Mouse (Mus musculus): ENCODE data around the gene Syndig1l. TPM values are rescaled to one million over a fixed set of nuclear protein-coding genes. Genes with fewer than 3 reads are reported as not detected.

Syndig1l gene
- polyA plus RNA-seq (2016; fragmentation: Nextera tagmentation; extraction: Ambion mirVana): 0.10 and 0.15 TPM in 2 replicates

- peak within 1 kb of the TSS; percentile 64 for H3K4me3 ChIP-seq
- H3K36me3 ChIP-seq (replicated peaks): no peaks in the 10 kb centered on the region
- H3K27ac ChIP-seq: no peak within 1 kb of the TSS; the same call in 1 of the 2 replicates
- peaks cover 66% of the 10 kb centered on the region for H3K27me3 ChIP-seq (ENCODE audit: poor library complexity, severe bottlenecking)
- peaks cover 11% of the 10 kb centered on the region for H3K4me1 ChIP-seq
- no peaks in the 10 kb centered on the region for H3K9me3 ChIP-seq
- WGBS: under 1% methylated on average over 78 of the region's 79 CpGs
- peak; percentile 77 for DNase-seq (ENCODE audit: extremely low spot score, low spot score)
Measured at GRCm38 (mm10) chr12:84698319-84699081, at the start of gene Syndig1l. TSS of gene Syndig1l (minus strand) at chr12:84698831.

GRCm38 (mm10) chr12:84748134-84748533 lies 49.5 kb upstream of the Syndig1l start:
- DNase-seq (ENCODE audit: extremely low spot score, low spot score): no peak
- no peak overlapping the region for H3K4me3 ChIP-seq
- 75% methylated on average over 3 of the region's 3 CpGs for WGBS

GRCm38 (mm10) chr12:84745700-84746099 lies 47.1 kb upstream of the Syndig1l start:
- 56% methylated on average over 4 of the region's 4 CpGs for WGBS
- H3K27ac ChIP-seq: no peak overlapping the region
- H3K27me3 ChIP-seq (ENCODE audit: poor library complexity, severe bottlenecking): peaks cover 9% of the 10 kb centered on the region
- DNase-seq (ENCODE audit: extremely low spot score, low spot score): no peak
- no peaks in the 10 kb centered on the region for H3K9me3 ChIP-seq
- H3K36me3 ChIP-seq (replicated peaks): no peaks in the 10 kb centered on the region
- no peak overlapping the region for H3K4me3 ChIP-seq
- H3K4me1 ChIP-seq: peaks cover 17% of the 10 kb centered on the region

More at GRCm38 (mm10) chr12:84748134-84748533, 49.5 kb upstream of the Syndig1l start:
- Histone ChIP-seq H3K36me3 (replicated peaks) (no peaks in the 10 kb centered on the region), H3K27ac (no peak overlapping the region), H3K27me3 (ENCODE audit: poor library complexity, severe bottlenecking) (peaks cover 9% of the 10 kb centered on the region), H3K4me1 (peaks cover 34% of the 10 kb centered on the region), H3K9me3 (no peaks in the 10 kb centered on the region)

- Histone ChIP-seq H3K36me3 (replicated peaks) (no peaks in the 10 kb centered on the region), H3K9me3 (no peaks in the 10 kb centered on the region), H3K4me1 (peaks cover 8% of the 10 kb centered on the region), H3K4me3 (no peak overlapping the region), H3K27ac (no peak overlapping the region), H3K27me3 (ENCODE audit: poor library complexity, severe bottlenecking) (peaks cover 9% of the 10 kb centered on the region)
- 90% methylated on average over 10 of the region's 10 CpGs for WGBS
- no peak for DNase-seq (ENCODE audit: extremely low spot score, low spot score)
Measured at GRCm38 (mm10) chr12:84743496-84743895, 44.9 kb upstream of the Syndig1l start.

GRCm38 (mm10) chr12:84733366-84733765 lies 34.7 kb upstream of the Syndig1l start:
- WGBS: 82% methylated on average over 13 of the region's 13 CpGs
- H3K4me3 ChIP-seq: no peak overlapping the region
- DNase-seq (ENCODE audit: extremely low spot score, low spot score): no peak
- H3K36me3 ChIP-seq (replicated peaks): no peaks in the 10 kb centered on the region
- no peaks in the 10 kb centered on the region for H3K27me3 ChIP-seq (ENCODE audit: poor library complexity, severe bottlenecking)
- H3K4me1 ChIP-seq: no peaks in the 10 kb centered on the region
- no peaks in the 10 kb centered on the region for H3K9me3 ChIP-seq
- no peak overlapping the region for H3K27ac ChIP-seq

GRCm38 (mm10) chr12:84728421-84728820 lies 29.8 kb upstream of the Syndig1l start:
- no peaks in the 10 kb centered on the region for H3K9me3 ChIP-seq
- H3K4me3 ChIP-seq: no peak overlapping the region
- no peak overlapping the region for H3K27ac ChIP-seq
- no peak for DNase-seq (ENCODE audit: extremely low spot score, low spot score)
- 90% methylated on average over 10 of the region's 10 CpGs for WGBS
- peaks cover 4% of the 10 kb centered on the region; the same call in 1 of the 2 replicates for H3K4me1 ChIP-seq
- H3K36me3 ChIP-seq (replicated peaks): no peaks in the 10 kb centered on the region
- H3K27me3 ChIP-seq (ENCODE audit: poor library complexity, severe bottlenecking): no peaks in the 10 kb centered on the region

GRCm38 (mm10) chr12:84727434-84727833 lies 28.8 kb upstream of the Syndig1l start:
- 85% methylated on average over 5 of the region's 5 CpGs for WGBS

GRCm38 (mm10) chr12:84726986-84727385 lies 28.4 kb upstream of the Syndig1l start:
- Histone ChIP-seq H3K9me3 (no peaks in the 10 kb centered on the region), H3K27ac (no peak overlapping the region), H3K27me3 (ENCODE audit: poor library complexity, severe bottlenecking) (no peaks in the 10 kb centered on the region), H3K36me3 (replicated peaks) (no peaks in the 10 kb centered on the region), H3K4me3 (no peak overlapping the region), H3K4me1 (peaks cover 4% of the 10 kb centered on the region; the same call in 1 of the 2 replicates)
- 79% methylated on average over 4 of the region's 4 CpGs for WGBS
- no peak for DNase-seq (ENCODE audit: extremely low spot score, low spot score)

More at GRCm38 (mm10) chr12:84727434-84727833, 28.8 kb upstream of the Syndig1l start:
- no peak overlapping the region for H3K4me3 ChIP-seq
- H3K9me3 ChIP-seq: no peaks in the 10 kb centered on the region
- no peaks in the 10 kb centered on the region for H3K27me3 ChIP-seq (ENCODE audit: poor library complexity, severe bottlenecking)
- no peak overlapping the region for H3K27ac ChIP-seq
- DNase-seq (ENCODE audit: extremely low spot score, low spot score): no peak
- H3K4me1 ChIP-seq: peaks cover 4% of the 10 kb centered on the region; the same call in 1 of the 2 replicates
- H3K36me3 ChIP-seq (replicated peaks): no peaks in the 10 kb centered on the region

- H3K4me1 ChIP-seq: peaks cover 4% of the 10 kb centered on the region; the same call in 1 of the 2 replicates
- H3K36me3 ChIP-seq (replicated peaks): no peaks in the 10 kb centered on the region
- WGBS: 86% methylated on average over 4 of the region's 4 CpGs
- H3K9me3 ChIP-seq: no peaks in the 10 kb centered on the region
- H3K27ac ChIP-seq: no peak overlapping the region
- H3K4me3 ChIP-seq: no peak overlapping the region
- DNase-seq (ENCODE audit: extremely low spot score, low spot score): no peak
- H3K27me3 ChIP-seq (ENCODE audit: poor library complexity, severe bottlenecking): no peaks in the 10 kb centered on the region
Measured at GRCm38 (mm10) chr12:84726391-84726790, 27.8 kb upstream of the Syndig1l start.

GRCm38 (mm10) chr12:84718462-84719244 lies 20.0 kb upstream of the Syndig1l start:
- no peak for DNase-seq (ENCODE audit: extremely low spot score, low spot score)
- no peaks in the 10 kb centered on the region for H3K36me3 ChIP-seq (replicated peaks)
- whole genome bisulfite sequencing: 90% methylated on average over 9 of the region's 9 CpGs
- H3K27me3 ChIP-seq (ENCODE audit: poor library complexity, severe bottlenecking): no peaks in the 10 kb centered on the region
- H3K4me1 ChIP-seq: no peaks in the 10 kb centered on the region
- no peaks in the 10 kb centered on the region for H3K9me3 ChIP-seq
- no peak overlapping the region for H3K4me3 ChIP-seq
- no peak overlapping the region for H3K27ac ChIP-seq

- Histone ChIP-seq H3K9me3 (no peaks in the 10 kb centered on the region), H3K27ac (no peak overlapping the region), H3K4me3 (no peak overlapping the region), H3K36me3 (replicated peaks) (no peaks in the 10 kb centered on the region), H3K4me1 (0 out of 2 replicates have a peak, but pooled peaks cover 4% of the 10 kb centered on the region), H3K27me3 (ENCODE audit: poor library complexity, severe bottlenecking) (no peaks in the 10 kb centered on the region)
- DNase-seq (ENCODE audit: extremely low spot score, low spot score): no peak
- WGBS: 91% methylated on average over 6 of the region's 6 CpGs
Measured at GRCm38 (mm10) chr12:84714578-84714977, 15.9 kb upstream of the Syndig1l start.

- H3K4me3 ChIP-seq: no peak overlapping the region
- WGBS: 30% methylated on average over 14 of the region's 14 CpGs
- H3K27ac ChIP-seq: no peak overlapping the region
- no peaks in the 10 kb centered on the region for H3K36me3 ChIP-seq (replicated peaks)
- H3K27me3 ChIP-seq (ENCODE audit: poor library complexity, severe bottlenecking): no peaks in the 10 kb centered on the region; the same call in 1 of the 2 replicates
- H3K9me3 ChIP-seq: no peaks in the 10 kb centered on the region
- peaks cover 17% of the 10 kb centered on the region for H3K4me1 ChIP-seq
- no peak for DNase-seq (ENCODE audit: extremely low spot score, low spot score)
Measured at GRCm38 (mm10) chr12:84709842-84710439, 11.3 kb upstream of the Syndig1l start.
